Mouse (Mus musculus): ENCODE results near the gene Pitpnb. TPM values are rescaled to one million over a fixed set of nuclear protein-coding genes. Genes with fewer than 3 reads are reported as not detected.
A peak's percentile ranks its signal among the peaks of the same experiment; 100 is the strongest.

Pitpnb gene
- polyA plus RNA-seq (2015; fragmentation: Nextera tagmentation; extraction: Ambion mirVana), result 61.2 and 62.5 TPM in 2 replicates

GRCm38 (mm10) chr5:111330417-111331098 is at the start of gene Pitpnb:
Pitpnb (plus strand) TSS chr5:111330763.
- peak; percentile 31 for TF ChIP-seq CTCF (IDR thresholded peaks at IDR 0.05; ENCODE audit: low read depth)
- TF ChIP-seq EP300 (optimal IDR thresholded peaks at IDR 0.05), result no peak
- Histone ChIP-seq H3K9ac (ENCODE audit: low read length) (peak within 1 kb of the TSS; percentile 97), H3K9me3 (ENCODE audit: control insufficient read depth, low read length) (no peaks in the 10 kb centered on the region), H3K27me3 (ENCODE audit: control insufficient read depth, insufficient read depth, low read length) (no peaks in the 10 kb centered on the region), H3K36me3 (ENCODE audit: control insufficient read depth, insufficient read depth, low read length) (no peaks in the 10 kb centered on the region), H3K27ac (replicated peaks) (peak within 1 kb of the TSS; percentile 89), H3K4me1 (replicated peaks; ENCODE audit: control insufficient read depth, insufficient read depth) (peaks cover 3% of the 10 kb centered on the region; the same call in 1 of the 2 replicates), H3K4me3 (ENCODE audit: low read depth, low read length) (peak within 1 kb of the TSS; percentile 97), H3K4me2 (replicated peaks; ENCODE audit: low read depth) (peak within 1 kb of the TSS; percentile 71)
- WGBS, result under 1% methylated on average over 70 of the region's 78 CpGs
- DNase-seq (ENCODE audit: low spot score) (peak; percentile 99), ATAC-seq (ENCODE audit: low FRiP score, low TSS enrichment) (peak; percentile 97)

DNA sequence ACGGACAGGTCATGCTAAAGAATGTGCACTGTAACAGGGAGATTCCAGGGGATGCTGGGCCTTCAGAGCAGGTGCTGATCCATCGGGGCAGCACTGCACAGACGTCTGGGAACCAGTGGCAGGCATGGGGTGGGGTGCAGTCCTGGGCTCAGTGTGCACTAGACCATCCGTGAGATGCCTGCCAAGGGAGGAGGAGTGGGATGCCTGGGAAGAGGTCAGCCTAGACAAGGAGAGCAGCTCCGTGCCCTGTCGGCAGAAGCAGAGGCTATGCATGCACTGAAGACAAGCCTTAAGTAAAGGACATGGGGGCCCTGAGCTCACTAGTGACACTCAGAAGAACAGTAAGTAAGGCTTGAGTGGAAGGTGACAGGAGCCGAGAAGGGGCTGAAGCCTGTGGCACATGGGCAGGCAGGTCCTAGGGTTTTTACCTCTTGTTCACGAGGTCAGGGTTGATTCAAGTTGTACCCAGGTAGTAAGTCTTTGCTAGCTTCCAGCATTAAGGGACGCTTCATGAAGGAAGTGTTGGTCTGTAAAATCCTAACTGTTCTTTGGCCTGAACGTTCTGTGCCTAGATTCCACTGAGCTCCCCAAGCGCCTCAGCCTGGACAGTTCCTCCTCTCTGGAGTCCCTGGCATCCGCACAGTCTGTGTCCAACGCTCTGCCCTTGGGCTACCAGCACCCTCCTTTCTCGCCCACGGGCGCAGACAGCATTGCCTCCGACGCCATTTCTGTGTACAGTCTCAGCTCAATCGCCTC is 46.0 kb upstream of the Pitpnb start:
- Histone ChIP-seq H3K27ac (replicated peaks) (no peak overlapping the region), H3K9me3 (ENCODE audit: control insufficient read depth, low read length) (no peaks in the 10 kb centered on the region), H3K4me3 (ENCODE audit: low read depth, low read length) (no peak overlapping the region), H3K4me2 (replicated peaks; ENCODE audit: low read depth) (no peak overlapping the region), H3K9ac (ENCODE audit: low read length) (no peak overlapping the region), H3K27me3 (ENCODE audit: control insufficient read depth, insufficient read depth, low read length) (no peaks in the 10 kb centered on the region), H3K36me3 (ENCODE audit: control insufficient read depth, insufficient read depth, low read length) (peaks cover 7% of the 10 kb centered on the region), H3K4me1 (replicated peaks; ENCODE audit: control insufficient read depth, insufficient read depth) (no peaks in the 10 kb centered on the region)
- DNase-seq (ENCODE audit: low spot score), result no peak
- 89% methylated on average over 19 of the region's 19 CpGs for WGBS
- no peak for ATAC-seq (ENCODE audit: low FRiP score, low TSS enrichment)
- no peak for TF ChIP-seq EP300 (optimal IDR thresholded peaks at IDR 0.05)
- no peak for TF ChIP-seq CTCF (IDR thresholded peaks at IDR 0.05; ENCODE audit: low read depth)

- Histone ChIP-seq H3K27me3 (ENCODE audit: control insufficient read depth, insufficient read depth, low read length) (no peaks in the 10 kb centered on the region), H3K4me3 (ENCODE audit: low read depth, low read length) (no peak overlapping the region), H3K4me1 (replicated peaks; ENCODE audit: control insufficient read depth, insufficient read depth) (no peaks in the 10 kb centered on the region), H3K36me3 (ENCODE audit: control insufficient read depth, insufficient read depth, low read length) (peaks cover 5% of the 10 kb centered on the region; the same call in 1 of the 2 replicates), H3K27ac (replicated peaks) (no peak overlapping the region), H3K9ac (ENCODE audit: low read length) (no peak overlapping the region), H3K4me2 (replicated peaks; ENCODE audit: low read depth) (no peak overlapping the region), H3K9me3 (ENCODE audit: control insufficient read depth, low read length) (no peaks in the 10 kb centered on the region)
- no peak for DNase-seq (ENCODE audit: low spot score)
- no peak for ATAC-seq (ENCODE audit: low FRiP score, low TSS enrichment)
- 67% methylated on average over 5 of the region's 5 CpGs for WGBS
- TF ChIP-seq CTCF (IDR thresholded peaks at IDR 0.05; ENCODE audit: low read depth) (no peak), EP300 (optimal IDR thresholded peaks at IDR 0.05) (no peak)
Measured at GRCm38 (mm10) chr5:111287571-111287970, 43.0 kb upstream of the Pitpnb start.

DNA sequence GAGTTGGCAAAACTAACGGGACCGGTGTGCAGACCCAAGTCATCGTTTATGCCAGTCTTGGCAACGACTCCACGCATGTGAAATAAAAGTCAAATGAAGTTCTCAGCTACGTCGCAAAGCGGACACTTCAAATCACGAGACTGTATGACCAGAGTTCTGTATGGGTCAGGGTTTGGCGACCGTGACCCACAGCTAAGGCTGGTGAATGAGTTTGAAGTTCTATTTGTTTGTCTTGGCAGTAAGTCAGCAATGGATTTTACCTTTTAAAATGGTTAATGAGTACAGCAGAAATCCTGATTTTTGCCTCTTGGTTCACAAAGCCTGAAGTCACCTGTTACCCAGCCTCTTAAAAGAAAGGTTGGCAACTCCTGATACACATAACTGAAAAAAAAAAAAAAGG is 42.1 kb upstream of the Pitpnb start:
- TF ChIP-seq CTCF (IDR thresholded peaks at IDR 0.05; ENCODE audit: low read depth) (no peak), EP300 (optimal IDR thresholded peaks at IDR 0.05) (no peak)
- Histone ChIP-seq H3K4me1 (replicated peaks; ENCODE audit: control insufficient read depth, insufficient read depth) (no peaks in the 10 kb centered on the region), H3K27ac (replicated peaks) (no peak overlapping the region), H3K9ac (ENCODE audit: low read length) (no peak overlapping the region), H3K4me2 (replicated peaks; ENCODE audit: low read depth) (no peak overlapping the region), H3K9me3 (ENCODE audit: control insufficient read depth, low read length) (no peaks in the 10 kb centered on the region), H3K27me3 (ENCODE audit: control insufficient read depth, insufficient read depth, low read length) (no peaks in the 10 kb centered on the region), H3K36me3 (ENCODE audit: control insufficient read depth, insufficient read depth, low read length) (peaks cover 2% of the 10 kb centered on the region; the same call in 1 of the 2 replicates), H3K4me3 (ENCODE audit: low read depth, low read length) (no peak overlapping the region)
- DNase-seq (ENCODE audit: low spot score), result no peak
- ATAC-seq (ENCODE audit: low FRiP score, low TSS enrichment), result no peak
- 67% methylated on average over 11 of the region's 11 CpGs for WGBS

DNA sequence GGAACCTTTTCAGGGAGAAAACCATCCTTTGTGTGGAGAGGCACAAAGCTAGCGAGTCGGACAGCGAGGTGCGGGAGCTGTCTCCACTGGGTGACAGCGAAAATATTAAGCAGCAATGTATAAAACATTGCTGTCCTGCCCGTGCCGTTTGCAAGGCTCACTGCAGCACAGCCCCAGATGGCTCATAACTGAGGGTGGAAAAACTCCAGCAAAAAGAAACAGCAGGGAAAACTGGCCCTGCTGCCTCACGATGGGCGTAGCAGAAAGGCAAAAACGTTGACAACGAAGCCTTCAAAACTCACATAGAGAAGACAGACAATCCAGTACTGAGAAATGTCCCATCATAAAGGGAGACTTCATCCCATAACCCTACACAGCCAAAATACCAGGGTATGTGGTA is 40.5 kb upstream of the Pitpnb start:
- 75% methylated on average over 11 of the region's 11 CpGs for WGBS
- Histone ChIP-seq H3K4me2 (replicated peaks; ENCODE audit: low read depth) (no peak overlapping the region), H3K27me3 (ENCODE audit: control insufficient read depth, insufficient read depth, low read length) (no peaks in the 10 kb centered on the region), H3K4me3 (ENCODE audit: low read depth, low read length) (no peak overlapping the region), H3K9me3 (ENCODE audit: control insufficient read depth, low read length) (no peaks in the 10 kb centered on the region), H3K9ac (ENCODE audit: low read length) (no peak overlapping the region), H3K4me1 (replicated peaks; ENCODE audit: control insufficient read depth, insufficient read depth) (no peaks in the 10 kb centered on the region), H3K36me3 (ENCODE audit: control insufficient read depth, insufficient read depth, low read length) (no peaks in the 10 kb centered on the region), H3K27ac (replicated peaks) (no peak overlapping the region)
- DNase-seq (ENCODE audit: low spot score) (no peak), ATAC-seq (ENCODE audit: low FRiP score, low TSS enrichment) (no peak)
- TF ChIP-seq CTCF (IDR thresholded peaks at IDR 0.05; ENCODE audit: low read depth), result no peak
- TF ChIP-seq EP300 (optimal IDR thresholded peaks at IDR 0.05), result no peak

GRCm38 (mm10) chr5:111291639-111292038 is 38.9 kb upstream of the Pitpnb start:
- Histone ChIP-seq H3K27me3 (ENCODE audit: control insufficient read depth, insufficient read depth, low read length) (no peaks in the 10 kb centered on the region), H3K4me2 (replicated peaks; ENCODE audit: low read depth) (no peak overlapping the region), H3K4me3 (ENCODE audit: low read depth, low read length) (no peak overlapping the region), H3K9ac (ENCODE audit: low read length) (no peak overlapping the region), H3K27ac (replicated peaks) (no peak overlapping the region), H3K9me3 (ENCODE audit: control insufficient read depth, low read length) (no peaks in the 10 kb centered on the region), H3K4me1 (replicated peaks; ENCODE audit: control insufficient read depth, insufficient read depth) (no peaks in the 10 kb centered on the region), H3K36me3 (ENCODE audit: control insufficient read depth, insufficient read depth, low read length) (no peaks in the 10 kb centered on the region)
- 30% methylated on average over 10 of the region's 10 CpGs for WGBS
- DNase-seq (ENCODE audit: low spot score) (no peak), ATAC-seq (ENCODE audit: low FRiP score, low TSS enrichment) (no peak)
- TF ChIP-seq CTCF (IDR thresholded peaks at IDR 0.05; ENCODE audit: low read depth), result 0 out of 2 replicates have a peak, but pooled peaks have one; percentile 17
- no peak for TF ChIP-seq EP300 (optimal IDR thresholded peaks at IDR 0.05)

Data from stomach, postnatal 0 days (tissue).